Mouse (Mus musculus): Measurements from ENCODE around the gene Nt5dc3. TPM values are rescaled to one million over a fixed set of nuclear protein-coding genes. Genes with fewer than 3 reads are reported as not detected.

Nt5dc3 gene
- polyA plus RNA-seq, 1 experiment = 15.4 TPM

GRCm38 (mm10) chr10:86852160-86852559 lies 73.4 kb downstream of the Nt5dc3 start:
- Histone ChIP-seq H3K4me3 (ENCODE audit: insufficient read depth, low read length) (no peak overlapping the region), H3K4me1 (ENCODE audit: control insufficient read depth, insufficient read depth, low read length) (no peaks in the 10 kb centered on the region), H3K27ac (ENCODE audit: insufficient read depth, low read length) (no peak overlapping the region)
- TF ChIP-seq CTCF (IDR thresholded peaks at IDR 0.05; ENCODE audit: borderline replicate concordance, insufficient read depth, low read length) = no peak
- TF ChIP-seq POLR2A (IDR thresholded peaks at IDR 0.05; ENCODE audit: low read depth, low read length) = no peak

GRCm38 (mm10) chr10:86853433-86853832 lies 74.6 kb downstream of the Nt5dc3 start:
- Histone ChIP-seq H3K4me3 (ENCODE audit: insufficient read depth, low read length) (no peak overlapping the region), H3K27ac (ENCODE audit: insufficient read depth, low read length) (no peak overlapping the region), H3K4me1 (ENCODE audit: control insufficient read depth, insufficient read depth, low read length) (no peaks in the 10 kb centered on the region)
- no peak for TF ChIP-seq CTCF (IDR thresholded peaks at IDR 0.05; ENCODE audit: borderline replicate concordance, insufficient read depth, low read length)
- no peak for TF ChIP-seq POLR2A (IDR thresholded peaks at IDR 0.05; ENCODE audit: low read depth, low read length)

DNA sequence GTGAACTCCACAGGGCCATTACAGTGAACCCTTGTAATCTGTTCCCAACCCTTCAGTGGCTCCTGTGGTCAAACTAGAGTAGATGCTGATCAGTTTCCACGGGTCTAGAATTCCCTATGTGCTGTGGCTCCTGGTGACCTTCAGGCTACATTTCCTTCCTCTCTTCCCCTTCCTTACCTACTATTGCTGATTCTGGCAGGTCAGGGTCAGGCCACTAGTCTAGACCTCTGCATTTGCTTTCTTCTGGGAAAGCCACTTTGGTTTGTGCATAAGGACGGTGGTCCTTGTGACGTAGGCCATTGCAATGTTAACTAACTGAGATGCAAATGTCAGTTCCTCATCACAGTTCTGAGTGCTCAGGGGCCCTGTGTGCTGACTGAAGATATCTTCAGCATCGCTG lies 81.6 kb downstream of the Nt5dc3 start:
- no peaks in the 10 kb centered on the region for H3K4me1 ChIP-seq (ENCODE audit: control insufficient read depth, insufficient read depth, low read length)
- H3K4me3 ChIP-seq (ENCODE audit: insufficient read depth, low read length) = no peak overlapping the region
- no peak overlapping the region for H3K27ac ChIP-seq (ENCODE audit: insufficient read depth, low read length)
- no peak for TF ChIP-seq POLR2A (IDR thresholded peaks at IDR 0.05; ENCODE audit: low read depth, low read length)
- TF ChIP-seq CTCF (IDR thresholded peaks at IDR 0.05; ENCODE audit: borderline replicate concordance, insufficient read depth, low read length) = no peak

DNA sequence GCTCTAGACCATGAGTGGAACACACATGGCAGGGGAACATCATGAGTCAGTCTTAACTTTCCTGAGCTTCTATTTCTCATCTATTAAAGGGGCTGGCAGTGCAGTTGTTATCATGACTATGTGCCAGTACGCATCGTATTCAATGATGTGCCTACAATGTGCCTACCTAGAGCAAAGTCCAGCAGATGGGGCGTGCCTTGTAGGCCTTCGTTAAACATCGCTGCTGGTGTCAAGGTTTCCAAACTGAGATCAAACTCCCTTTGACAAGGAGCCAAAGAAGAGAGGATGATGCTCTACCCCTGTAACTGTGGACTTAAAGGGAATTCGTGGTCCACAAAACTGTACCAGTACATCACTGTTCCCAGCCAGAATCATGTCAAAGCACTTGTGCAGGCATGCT lies 83.7 kb downstream of the Nt5dc3 start:
- H3K4me1 ChIP-seq (ENCODE audit: control insufficient read depth, insufficient read depth, low read length) = no peaks in the 10 kb centered on the region
- TF ChIP-seq POLR2A (IDR thresholded peaks at IDR 0.05; ENCODE audit: low read depth, low read length) (no peak), CTCF (IDR thresholded peaks at IDR 0.05; ENCODE audit: borderline replicate concordance, insufficient read depth, low read length) (no peak)
- no peak overlapping the region for H3K27ac ChIP-seq (ENCODE audit: insufficient read depth, low read length)

GRCm38 (mm10) chr10:86863429-86863828 lies 84.6 kb downstream of the Nt5dc3 start:
- no peak overlapping the region for H3K27ac ChIP-seq (ENCODE audit: insufficient read depth, low read length)
- no peak overlapping the region for H3K4me3 ChIP-seq (ENCODE audit: insufficient read depth, low read length)
- no peaks in the 10 kb centered on the region for H3K4me1 ChIP-seq (ENCODE audit: control insufficient read depth, insufficient read depth, low read length)
- TF ChIP-seq CTCF (IDR thresholded peaks at IDR 0.05; ENCODE audit: borderline replicate concordance, insufficient read depth, low read length) (no peak), POLR2A (IDR thresholded peaks at IDR 0.05; ENCODE audit: low read depth, low read length) (no peak)

More for the DNA sequence above, 83.7 kb downstream of the Nt5dc3 start:
- H3K4me3 ChIP-seq (ENCODE audit: insufficient read depth, low read length) = no peak overlapping the region

- no peak for TF ChIP-seq CTCF (IDR thresholded peaks at IDR 0.05; ENCODE audit: borderline replicate concordance, insufficient read depth, low read length)
- TF ChIP-seq POLR2A (IDR thresholded peaks at IDR 0.05; ENCODE audit: low read depth, low read length) = no peak
- Histone ChIP-seq H3K4me3 (ENCODE audit: insufficient read depth, low read length) (no peak overlapping the region), H3K4me1 (ENCODE audit: control insufficient read depth, insufficient read depth, low read length) (no peaks in the 10 kb centered on the region), H3K27ac (ENCODE audit: insufficient read depth, low read length) (no peak overlapping the region)
Observed at GRCm38 (mm10) chr10:86872121-86872520, 93.3 kb downstream of the Nt5dc3 start.

DNA sequence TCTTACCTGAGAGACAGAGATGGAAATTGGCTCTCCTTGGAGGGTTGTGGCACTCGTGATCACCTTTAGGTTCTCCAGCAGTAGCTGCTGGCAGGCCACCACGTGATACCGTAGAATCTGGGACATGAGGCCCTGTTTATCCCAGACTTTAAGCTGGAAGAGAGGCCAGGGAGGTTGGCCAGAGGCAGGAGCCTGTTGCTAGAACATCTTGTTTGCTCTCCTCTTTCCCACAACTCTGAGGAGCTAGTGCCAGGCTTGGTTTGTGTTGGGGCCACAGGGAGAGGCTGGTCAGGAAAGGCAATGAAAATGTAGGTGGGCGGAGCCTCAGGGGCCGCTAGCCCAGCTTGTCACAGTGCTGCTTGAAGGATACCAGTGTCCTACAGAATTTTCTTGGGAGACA lies 93.8 kb downstream of the Nt5dc3 start:
- Histone ChIP-seq H3K4me3 (ENCODE audit: insufficient read depth, low read length) (no peak overlapping the region), H3K4me1 (ENCODE audit: control insufficient read depth, insufficient read depth, low read length) (no peaks in the 10 kb centered on the region), H3K27ac (ENCODE audit: insufficient read depth, low read length) (no peak overlapping the region)
- TF ChIP-seq CTCF (IDR thresholded peaks at IDR 0.05; ENCODE audit: borderline replicate concordance, insufficient read depth, low read length) (no peak), POLR2A (IDR thresholded peaks at IDR 0.05; ENCODE audit: low read depth, low read length) (no peak)

DNA sequence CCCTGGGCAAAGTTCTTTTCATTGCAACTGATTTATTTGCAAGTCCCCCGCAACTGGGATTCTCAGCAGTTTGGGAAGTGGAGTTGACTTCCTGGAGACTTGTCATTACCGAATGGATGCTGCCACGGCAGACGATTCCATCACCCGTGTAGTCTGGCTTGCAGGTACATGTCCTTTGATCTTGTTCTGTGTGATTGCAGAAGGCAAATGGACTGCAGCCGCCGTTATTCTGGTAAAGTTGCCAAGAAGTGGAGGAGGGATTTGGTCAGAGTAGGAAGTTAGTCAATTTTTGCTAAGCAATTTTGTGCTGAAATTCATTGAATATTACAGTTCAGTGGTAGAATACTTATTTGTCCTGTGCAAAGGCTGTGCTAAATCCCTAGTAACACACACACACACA lies 99.9 kb downstream of the Nt5dc3 start:
- no peaks in the 10 kb centered on the region for H3K4me1 ChIP-seq (ENCODE audit: control insufficient read depth, insufficient read depth, low read length)
- no peak overlapping the region for H3K4me3 ChIP-seq (ENCODE audit: insufficient read depth, low read length)
- H3K27ac ChIP-seq (ENCODE audit: insufficient read depth, low read length) = no peak overlapping the region
- TF ChIP-seq CTCF (IDR thresholded peaks at IDR 0.05; ENCODE audit: borderline replicate concordance, insufficient read depth, low read length) (no peak), POLR2A (IDR thresholded peaks at IDR 0.05; ENCODE audit: low read depth, low read length) (no peak)

DNA sequence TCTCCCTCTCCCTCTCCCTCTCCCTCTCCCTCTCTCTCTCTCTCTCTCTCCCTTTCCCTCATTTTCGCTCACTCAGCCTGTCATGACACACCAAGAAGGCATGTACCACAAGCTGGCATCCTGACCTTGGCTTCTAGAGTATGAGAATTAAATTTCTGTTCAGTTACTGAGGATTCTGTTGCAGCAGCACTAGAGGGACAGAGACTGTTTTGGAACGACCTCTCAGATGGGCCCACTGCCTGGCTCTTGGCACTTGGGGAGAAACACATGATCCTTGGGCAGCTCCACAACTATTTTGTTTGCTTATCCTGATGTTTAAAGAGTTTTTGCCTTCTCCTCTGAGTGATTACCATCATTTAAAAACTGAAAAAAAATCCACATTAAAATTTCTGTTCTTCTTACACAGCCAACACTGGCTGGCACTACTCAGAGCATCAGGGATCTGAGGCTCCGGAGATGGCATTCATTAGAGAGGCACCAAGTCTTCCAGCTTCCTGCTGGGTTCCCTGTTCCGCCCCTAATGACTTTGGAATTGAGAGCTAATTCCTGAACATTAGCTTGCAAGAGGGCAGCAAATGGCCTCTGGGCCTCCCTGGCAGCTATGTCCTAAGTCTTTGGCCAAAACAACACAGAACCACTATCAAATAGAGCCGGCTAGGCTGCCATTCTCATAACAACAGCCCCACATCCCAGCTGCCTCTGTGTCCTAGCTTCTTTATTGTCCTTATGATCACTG lies 101.4 kb downstream of the Nt5dc3 start:
- H3K4me3 ChIP-seq (ENCODE audit: insufficient read depth, low read length) = no peak overlapping the region
- TF ChIP-seq CTCF (IDR thresholded peaks at IDR 0.05; ENCODE audit: borderline replicate concordance, insufficient read depth, low read length) = no peak
- no peak for TF ChIP-seq POLR2A (IDR thresholded peaks at IDR 0.05; ENCODE audit: low read depth, low read length)
- H3K4me1 ChIP-seq (ENCODE audit: control insufficient read depth, insufficient read depth, low read length) = no peaks in the 10 kb centered on the region

DNA sequence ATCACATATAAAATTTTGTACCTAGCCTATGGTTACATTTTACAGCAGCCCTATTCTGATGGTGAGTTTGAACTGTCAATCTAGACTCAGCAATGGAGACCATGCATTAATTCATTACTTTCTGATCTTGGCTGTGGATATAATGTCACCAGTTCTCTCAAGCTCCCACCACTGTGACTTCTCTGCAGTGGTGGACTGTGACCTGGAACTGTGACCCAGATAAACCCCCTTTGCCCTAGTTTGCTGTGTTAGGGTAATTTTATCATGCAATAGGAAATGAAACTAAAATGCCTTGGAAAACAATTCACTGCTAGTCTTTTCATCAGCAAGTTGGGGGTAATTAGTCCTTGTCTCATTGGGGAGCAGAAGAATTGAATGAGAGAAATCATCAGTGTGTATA lies 102.6 kb downstream of the Nt5dc3 start:
- Histone ChIP-seq H3K4me1 (ENCODE audit: control insufficient read depth, insufficient read depth, low read length) (no peaks in the 10 kb centered on the region), H3K4me3 (ENCODE audit: insufficient read depth, low read length) (no peak overlapping the region), H3K27ac (ENCODE audit: insufficient read depth, low read length) (no peak overlapping the region)
- TF ChIP-seq POLR2A (IDR thresholded peaks at IDR 0.05; ENCODE audit: low read depth, low read length) (no peak), CTCF (IDR thresholded peaks at IDR 0.05; ENCODE audit: borderline replicate concordance, insufficient read depth, low read length) (no peak)

More for the DNA sequence above, 101.4 kb downstream of the Nt5dc3 start:
- H3K27ac ChIP-seq (ENCODE audit: insufficient read depth, low read length) = no peak overlapping the region

Data from embryonic fibroblast, embryonic 13.5 days (primary cell).